Mouse (Mus musculus) liver, postnatal 0 days (tissue): Measurements from ENCODE around the gene Gkap1.

Experiments used
- CTCF ChIP-seq: sonication (generic); IDR thresholded peaks from 2 replicates; pipeline ENCODE4 v1.5.1; 2016; ENCODE audit warnings: antibody characterized with exemption, low read depth
- EP300 ChIP-seq: IDR thresholded peaks from 2 replicates; pipeline ENCODE4 v1.6.1; 2016; ENCODE audit warnings: antibody characterized with exemption, low read depth, mild to moderate bottlenecking

- TF ChIP-seq CTCF = no peak
- TF ChIP-seq EP300 = no peak
Observed at GRCm38 (mm10) chr13:58266864-58267263, 8.6 kb downstream of the Gkap1 start.
